Mouse (Mus musculus): Measurements from ENCODE around the gene 1700001C02Rik.

DNA sequence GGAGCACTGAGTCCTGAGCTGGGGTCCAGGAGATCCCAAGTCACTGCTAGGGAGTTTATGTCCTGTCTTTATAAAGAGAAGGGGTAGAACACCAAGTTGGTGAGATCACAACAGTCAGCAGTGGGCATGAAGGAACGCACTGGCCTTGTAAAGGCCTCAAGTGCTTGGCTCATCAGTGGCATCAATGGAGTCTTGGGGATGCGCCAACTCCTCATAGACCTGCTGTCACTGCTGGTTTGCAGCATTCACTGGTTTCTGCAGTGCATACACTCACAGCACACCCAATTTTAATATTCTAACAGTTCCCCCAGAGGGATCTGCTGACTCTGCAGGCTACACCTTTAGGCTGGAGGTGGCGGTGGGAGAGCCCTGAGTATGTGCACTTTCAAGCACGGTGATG is 42.7 kb upstream of the 1700001C02Rik start:
- TF ChIP-seq POLR2A (IDR thresholded peaks at IDR 0.05; ENCODE audit: extremely low read depth, insufficient read depth, low read length) (no peak), CTCF (IDR thresholded peaks at IDR 0.05; ENCODE audit: extremely low read depth, insufficient read depth, low read length) (no peak)

Measured in cortical plate, adult 2 months (tissue).